Mouse (Mus musculus) testis, postnatal 10 days (tissue): ENCODE results near the gene Vmn1r143.
"Not testable (repeated sequence)": the region's sequence is repeated elsewhere in the genome, so short reads cannot be mapped to it uniquely, and the experiment has no call there.

Experiments used
- DNase-seq: peaks from one replicate; pipeline ENCODE4 v3.0.0; 2021; ENCODE audit warnings: low spot score

The Vmn1r143 gene

DNA sequence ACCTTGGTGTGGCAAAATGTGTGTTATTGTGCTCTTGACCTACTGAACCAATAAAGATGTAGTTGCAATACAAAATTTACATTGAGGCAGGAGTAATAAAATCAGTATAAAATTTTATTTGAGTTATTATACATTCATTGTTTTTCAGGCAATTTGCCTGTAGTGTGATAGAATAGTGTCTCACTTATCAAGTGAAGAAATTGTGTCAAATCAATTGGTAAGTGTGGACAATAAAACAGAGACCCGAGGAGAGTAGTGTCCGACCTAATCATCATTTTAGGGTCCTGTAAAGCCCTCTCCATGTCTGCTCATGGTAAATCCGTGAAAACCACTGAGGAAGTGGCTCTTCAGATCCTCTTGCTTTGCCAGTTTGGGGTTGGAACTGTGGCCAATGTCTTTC, at the start of gene Vmn1r143:
TSS of gene Vmn1r143 (plus strand) at position 301 of the 400 bp plus-strand sequence.
- DNase-seq, result not testable (repeated sequence)

DNA sequence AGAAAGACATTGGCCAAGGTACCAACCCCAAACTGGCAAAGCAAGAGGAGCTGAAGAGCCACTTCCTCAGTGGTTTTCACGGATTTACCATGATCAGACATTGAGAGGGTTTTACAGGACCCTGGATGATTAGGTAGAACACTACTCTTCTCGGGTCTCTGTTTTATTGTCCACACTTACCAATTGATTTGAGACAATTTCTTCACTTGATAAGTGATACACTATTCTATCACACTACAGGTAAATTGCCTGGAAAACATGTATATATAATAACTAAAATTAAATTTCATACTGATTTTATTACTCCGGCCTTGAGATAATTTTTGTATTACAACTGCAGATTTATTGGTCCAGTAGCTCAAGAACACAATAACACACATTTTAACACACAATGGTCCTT, 25.2 kb upstream of the Vmn1r143 start, which contains the start of gene Vmn1r142:
TSS of gene Vmn1r142 (minus strand) at position 101 of the 400 bp plus-strand sequence.
- DNase-seq, result not testable (repeated sequence)

DNA sequence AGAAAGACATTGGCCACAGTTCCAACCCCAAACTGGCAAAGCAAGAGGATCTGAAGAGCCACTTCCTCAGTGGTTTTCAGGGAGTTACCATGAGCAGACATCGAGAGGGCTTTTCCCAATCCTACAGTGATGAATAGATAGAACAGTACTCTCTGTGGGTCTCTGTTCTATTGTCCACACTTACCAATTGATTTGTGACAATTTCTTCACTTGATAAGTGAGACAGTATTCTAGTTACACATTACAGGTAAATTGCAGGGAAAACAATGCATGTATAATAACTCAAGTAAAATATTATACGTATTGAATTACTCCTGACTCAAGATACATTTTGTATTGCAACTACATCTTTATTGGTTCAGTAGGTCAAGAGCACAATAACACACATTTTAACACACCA, 12.0 kb downstream of the Vmn1r143 start, which contains the start of gene Gm8653:
TSS of gene Gm8653 (minus strand) at position 101 of the 400 bp plus-strand sequence.
- DNase-seq, result not testable (repeated sequence)

DNA sequence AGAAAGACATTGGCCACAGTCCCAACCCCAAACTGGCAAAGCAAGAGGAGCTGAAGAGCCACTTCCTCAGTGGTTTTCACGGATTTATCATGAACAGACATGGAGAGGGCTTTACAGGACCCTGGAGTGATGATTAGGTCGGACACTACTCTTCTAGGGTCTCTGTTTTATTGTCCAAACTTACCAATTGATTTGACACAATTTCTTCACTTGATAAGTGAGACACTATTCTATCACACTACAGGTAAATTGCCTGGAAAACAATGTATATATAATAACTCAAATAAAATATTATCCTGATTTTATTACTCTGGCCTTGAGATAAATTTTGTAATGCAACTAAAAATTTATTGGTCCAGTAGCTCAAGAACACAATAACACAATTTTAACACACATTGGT, 40.2 kb downstream of the Vmn1r143 start, which contains the start of gene Gm8453:
TSS of gene Gm8453 (minus strand) at position 101 of the 400 bp plus-strand sequence.
- DNase-seq, result not testable (repeated sequence)
